Mouse (Mus musculus) cerebellum, adult 9-11 months (tissue): ENCODE results near the gene B3gnt7.
A peak's percentile ranks its signal among the peaks of the same experiment; 100 is the strongest.
"Not testable (repeated sequence)": the region's sequence is repeated elsewhere in the genome, so short reads cannot be mapped to it uniquely, and the experiment has no call there.

Experiments
- DNase-seq: peaks from one replicate; pipeline ENCODE4 v3.0.0; 2022

The B3gnt7 gene

DNA sequence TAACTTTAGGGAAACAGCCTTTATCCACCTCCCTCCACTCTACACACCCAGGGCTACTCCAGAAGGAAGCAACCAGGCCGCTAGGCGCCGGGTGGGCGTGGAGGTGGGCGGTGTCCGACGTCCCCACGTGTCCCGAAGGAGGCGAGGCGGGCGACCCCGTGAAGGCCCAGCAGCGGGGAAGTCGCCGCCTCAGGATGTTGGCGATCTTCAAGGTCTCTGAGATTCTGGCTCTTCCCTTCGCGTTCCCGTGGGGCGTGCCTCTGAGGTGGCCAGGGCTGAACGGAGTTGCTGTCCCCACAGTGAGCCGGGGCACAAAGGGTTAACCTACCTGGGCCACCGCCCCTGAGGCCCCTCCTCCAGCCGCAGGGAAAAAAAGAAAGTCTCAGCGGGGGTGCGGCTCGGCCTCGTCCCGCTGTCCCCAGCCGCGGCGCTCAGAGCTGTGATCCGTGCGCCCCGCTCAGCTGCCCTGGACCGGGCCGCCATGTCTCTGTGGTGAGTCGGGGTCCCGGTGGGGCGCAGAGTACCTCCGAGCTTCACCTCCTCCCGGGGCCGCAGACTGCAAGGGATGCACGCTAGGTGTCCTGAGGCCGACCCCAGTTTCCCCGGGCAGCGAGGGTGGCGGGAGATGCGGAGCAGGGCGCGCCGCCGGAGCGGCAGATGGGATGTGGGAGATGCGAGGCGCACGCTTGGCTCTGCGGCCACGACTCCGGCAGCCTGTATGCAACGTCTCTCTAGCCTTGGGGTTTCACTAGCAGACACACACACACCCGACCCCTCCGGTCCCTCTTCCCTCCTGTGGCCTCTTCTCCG is 636 bp downstream of the B3gnt7 start:
- peak; percentile 5 for DNase-seq

DNA sequence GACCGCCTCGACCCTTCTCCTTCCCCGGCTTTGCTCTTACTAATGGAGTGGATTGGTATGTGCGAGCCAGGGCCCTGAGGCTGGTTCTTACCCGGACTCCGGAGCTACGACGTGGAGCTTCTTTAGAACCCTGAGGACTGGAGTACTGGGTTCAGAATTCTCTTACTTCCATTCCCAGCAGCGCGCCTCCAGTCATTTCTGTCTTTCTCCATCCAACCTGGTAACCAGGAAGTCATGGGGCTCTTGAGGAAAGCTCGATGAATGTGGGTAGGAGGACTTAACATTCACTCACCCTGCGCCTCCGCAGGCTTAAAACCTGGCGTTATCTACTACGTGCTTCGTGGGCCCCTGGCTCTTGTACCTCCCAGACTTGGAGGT is 1.2 kb downstream of the B3gnt7 start:
- DNase-seq = no peak

DNA sequence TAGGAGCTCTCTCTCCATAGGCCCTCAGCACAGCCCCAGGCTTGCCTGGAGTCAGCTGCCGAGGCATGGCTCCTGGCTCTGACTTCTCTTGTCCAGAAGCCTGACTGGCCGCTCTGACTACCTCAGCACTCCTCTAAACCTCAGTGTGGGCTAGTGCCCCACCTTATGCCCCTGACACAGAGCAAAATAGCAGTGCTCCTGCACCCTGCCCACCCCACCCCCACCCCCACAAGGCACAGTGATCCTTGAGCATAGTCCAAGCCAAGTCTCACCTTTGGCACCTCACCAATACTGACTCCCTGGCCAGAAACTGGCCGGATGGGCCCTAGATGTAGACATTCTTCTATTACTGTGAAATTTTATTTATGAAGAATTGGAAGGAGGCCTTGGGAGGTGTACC is 4.1 kb downstream of the B3gnt7 start:
- no peak for DNase-seq

DNA sequence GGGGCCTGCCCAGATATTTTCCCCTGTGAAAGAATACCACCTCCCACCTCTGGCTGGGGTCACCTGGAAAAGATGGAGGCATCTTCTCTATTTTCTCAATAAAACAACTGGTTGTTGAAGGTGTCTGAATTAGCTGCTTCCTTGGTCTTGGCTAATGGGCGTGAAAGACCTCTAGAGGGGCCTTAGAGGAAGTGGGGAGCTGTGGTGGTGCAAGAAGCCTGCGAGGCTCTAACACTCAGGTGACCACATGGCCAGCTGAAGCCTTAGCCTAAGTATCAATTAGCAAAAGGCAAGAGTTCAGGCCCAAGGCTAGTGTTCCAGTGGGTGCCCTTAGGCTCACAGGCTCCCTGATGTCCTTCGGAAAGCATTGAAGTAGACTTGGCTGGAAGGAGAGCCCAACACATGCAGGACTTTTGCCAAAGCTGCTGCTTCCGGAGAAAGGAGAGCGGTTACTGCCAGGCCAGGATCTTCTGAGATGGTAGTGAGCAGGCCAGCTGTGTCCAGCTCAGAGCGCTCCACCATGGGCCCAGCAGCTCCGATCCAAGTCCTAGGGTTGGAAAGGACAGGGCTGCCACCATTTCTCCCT is 4.6 kb downstream of the B3gnt7 start:
- no peak for DNase-seq

DNA sequence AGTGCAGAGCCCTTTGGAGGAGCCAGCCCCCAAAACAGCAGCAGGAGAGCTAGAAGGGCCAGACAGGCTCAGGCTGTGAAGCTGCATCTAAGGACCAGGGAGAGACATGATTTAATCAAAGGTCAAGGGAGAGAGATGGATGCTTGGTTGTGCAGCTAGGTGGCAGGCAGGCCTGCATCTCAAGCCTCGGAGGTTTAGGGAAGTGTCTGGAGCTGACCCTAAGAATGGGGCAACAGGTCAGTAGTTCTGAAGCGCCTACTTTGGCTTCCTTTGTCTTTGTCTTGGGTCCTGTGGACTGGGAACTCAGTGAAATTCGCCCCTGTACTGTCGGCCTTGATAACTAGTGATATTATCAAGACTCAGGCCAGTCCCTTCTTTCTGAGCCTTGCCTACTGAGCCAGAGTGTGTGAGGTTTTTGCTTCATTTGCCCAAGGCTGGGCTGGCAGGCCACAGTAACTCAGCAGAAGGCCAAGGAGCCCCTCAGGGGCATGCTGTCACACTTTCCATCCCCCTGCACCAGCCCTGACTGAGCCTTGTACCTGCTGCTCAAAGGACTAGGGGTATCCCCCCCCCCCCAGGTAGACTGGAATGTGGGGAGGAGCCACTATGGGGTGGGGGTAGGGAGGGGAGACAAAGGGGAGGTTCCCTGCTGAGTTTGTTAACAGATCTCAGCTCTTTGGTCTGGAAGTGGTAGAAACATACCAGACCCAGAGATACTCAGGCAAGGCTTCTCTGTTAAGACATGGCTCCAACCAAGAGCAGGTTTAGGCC is 5.4 kb downstream of the B3gnt7 start:
- no peak for DNase-seq

DNA sequence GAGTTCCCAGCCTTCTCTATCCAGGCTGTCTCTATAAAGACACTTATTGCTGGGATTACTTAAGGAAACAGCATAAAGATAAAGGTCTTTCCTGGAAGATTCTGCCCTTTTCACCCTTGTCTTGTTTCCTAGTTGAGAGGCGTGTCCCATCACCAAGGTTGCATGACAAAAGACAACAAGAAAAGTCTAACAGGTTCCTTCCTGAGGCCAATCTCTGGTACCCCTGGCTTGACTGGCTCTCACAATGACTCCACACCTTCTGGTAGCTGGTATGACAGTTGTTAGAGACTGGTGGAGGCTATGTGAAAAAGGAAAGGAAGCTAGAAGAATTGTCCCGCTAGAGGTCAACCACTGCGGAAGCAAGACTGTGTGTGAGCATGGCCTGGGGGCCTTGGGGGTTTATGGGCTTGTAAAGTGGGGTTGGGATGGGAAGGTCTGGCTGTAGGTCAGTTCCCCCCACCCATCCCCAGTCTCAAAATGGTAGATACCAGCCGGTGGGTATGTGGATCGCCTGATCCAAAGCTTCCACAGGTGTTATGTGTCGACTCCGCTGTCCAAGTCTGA is 6.7 kb downstream of the B3gnt7 start:
- no peak for DNase-seq

DNA sequence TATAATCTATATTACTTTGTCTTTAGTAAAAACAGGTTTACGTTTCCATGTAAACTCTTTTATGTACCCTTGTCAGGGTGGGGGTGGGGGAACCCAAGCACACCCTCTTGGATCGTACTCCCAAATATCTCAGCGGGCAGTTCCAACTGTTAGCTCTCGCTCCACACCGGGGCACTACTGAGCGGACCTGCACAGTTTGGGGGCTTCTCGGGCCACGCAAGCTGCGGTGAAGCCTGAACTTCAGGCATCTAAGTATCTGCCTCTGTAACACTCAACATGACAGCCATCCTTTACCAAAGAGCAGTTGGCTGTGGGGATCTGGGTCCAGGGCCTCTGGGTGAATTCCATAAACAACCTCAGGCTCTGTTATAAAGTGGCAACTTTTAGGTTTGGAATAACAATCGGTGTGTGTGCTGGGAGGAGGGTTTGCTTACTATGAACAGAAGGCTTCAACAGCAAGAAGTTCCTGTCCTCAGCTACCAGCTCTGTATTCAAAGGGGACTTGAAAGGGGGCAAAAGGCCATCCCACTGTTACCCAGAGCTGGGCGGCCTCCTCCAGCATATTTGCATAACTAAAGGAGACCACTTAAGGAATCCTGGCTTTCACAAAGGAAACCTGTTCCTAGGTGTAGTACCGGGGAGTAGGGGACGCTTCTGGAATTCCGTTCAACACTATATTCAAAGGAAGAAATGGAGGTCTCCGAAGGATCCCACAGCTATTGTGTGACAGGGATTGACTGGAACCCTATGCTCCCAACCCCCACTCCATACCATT is 8.1 kb downstream of the B3gnt7 start:
- no peak for DNase-seq

DNA sequence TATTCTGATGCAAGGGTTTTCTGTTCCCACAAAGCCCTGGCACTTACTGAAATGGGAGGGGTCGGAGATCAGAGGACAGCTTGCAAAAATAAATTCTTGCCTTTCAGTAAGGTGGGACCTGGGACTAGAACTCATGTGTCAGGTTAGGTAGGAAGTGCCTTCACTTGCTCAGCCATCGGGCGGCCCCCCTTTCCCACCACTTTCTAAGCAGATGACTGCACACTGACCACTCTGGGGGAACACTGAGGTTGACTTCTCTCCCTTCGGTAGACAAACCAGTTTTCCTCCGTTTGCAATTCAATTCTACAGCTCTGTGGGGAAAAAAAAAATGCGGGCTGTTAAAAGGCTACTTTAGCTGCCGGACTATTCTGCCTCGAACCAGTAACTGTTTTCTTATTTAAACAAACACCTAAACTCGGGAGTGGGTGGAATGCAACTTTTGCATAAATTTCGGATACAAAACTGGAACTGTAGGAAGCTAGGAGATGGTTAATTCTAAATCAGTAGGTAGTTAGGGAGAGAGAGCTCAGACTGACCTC is 8.9 kb downstream of the B3gnt7 start:
- DNase-seq = no peak

DNA sequence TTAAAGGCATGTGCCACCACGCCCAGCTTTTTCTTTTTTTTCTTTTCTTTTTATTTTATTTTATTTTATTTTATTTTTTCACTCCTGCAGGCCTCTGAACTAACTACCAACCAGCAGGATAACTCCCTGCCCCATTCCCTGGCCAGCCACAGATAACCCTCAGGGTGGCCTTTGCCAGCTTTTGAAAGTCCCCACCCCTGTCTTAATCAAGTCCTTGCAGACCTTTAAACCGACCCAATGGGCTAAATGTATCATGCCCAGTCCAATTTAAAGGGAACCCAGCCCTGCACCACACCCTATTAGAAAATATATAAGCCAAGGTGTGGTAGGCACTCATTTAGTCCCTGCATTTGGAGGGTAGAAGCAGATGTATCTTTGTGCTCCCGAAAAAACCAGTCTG is 9.6 kb downstream of the B3gnt7 start:
- DNase-seq = no peak

DNA sequence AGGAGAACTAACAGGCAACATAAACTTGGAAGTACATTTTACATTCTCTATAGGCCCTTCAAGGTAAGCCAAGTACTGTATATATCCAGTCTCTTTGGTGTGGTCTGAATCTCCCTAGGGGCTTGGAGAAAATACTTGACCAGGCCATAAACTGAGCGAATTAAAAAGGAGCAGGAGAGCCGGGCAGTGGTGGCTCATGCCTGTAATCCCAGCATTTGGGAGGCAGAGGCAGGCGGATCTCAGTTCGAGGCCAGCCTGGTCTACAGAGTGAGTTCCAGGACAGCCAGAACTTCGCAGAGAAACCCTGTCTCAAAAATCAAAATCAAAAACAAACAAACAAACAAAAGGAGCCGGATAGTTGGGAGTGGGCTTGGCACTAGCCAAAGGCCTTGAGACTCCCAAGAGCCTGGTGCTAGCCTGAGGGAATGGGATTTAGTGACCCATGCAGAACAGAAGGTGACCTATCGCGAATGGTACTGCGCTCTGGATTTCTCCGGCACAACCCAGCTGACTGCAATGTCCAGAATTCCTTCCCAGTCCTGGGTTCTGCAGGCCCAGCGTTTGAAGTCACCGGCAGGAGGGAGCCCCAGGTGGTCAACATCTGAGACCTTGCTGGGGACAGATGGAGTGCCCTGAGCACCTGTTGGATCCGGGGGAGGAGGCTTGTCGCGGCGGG is 10.6 kb downstream of the B3gnt7 start:
- no peak for DNase-seq

DNA sequence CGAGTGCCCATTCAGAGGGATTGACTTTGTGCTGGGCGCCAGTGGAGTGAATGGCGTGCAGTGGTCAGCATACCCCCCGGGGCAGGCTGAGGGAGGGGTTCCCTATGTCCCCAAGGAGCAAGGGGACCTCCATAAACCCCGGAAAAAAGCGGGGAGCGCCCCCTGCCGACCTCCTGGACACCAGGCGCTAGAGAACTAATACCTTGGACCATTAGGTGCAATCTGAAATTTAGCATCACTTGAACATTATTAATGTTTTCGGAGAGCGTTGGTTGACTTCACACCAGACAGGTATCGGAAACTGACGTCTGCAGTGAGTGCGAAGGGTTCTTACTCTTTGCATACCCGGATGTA is 11.1 kb downstream of the B3gnt7 start:
- no peak for DNase-seq

DNA sequence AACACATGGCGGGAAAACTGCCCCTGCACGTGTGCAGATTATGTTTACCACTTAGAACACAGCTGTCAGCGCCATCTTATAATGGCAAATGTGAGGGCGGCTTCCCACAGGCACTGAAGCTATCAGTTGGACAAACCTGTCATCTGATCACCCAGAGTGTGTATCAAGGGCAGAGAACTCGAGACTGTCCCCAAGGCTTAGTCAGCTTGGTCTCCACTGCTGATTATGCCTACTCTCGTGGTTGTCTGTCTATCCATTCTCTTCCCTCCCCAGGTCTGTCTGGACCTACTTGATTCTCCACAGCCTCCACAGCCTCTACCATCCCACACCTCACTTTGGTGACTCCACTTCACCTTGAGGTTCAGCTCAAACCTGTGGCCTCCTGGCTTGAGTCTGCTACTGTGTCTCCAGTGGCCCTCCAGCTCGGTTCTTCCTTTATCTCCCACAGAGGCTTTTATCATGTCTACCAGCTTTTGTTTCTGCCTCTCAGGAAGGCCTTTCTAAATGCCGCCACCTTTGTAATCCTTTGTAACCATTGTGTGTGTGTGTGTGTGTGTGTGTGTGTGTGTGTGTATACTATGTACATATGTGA is 18.3 kb downstream of the B3gnt7 start:
- DNase-seq = no peak

DNA sequence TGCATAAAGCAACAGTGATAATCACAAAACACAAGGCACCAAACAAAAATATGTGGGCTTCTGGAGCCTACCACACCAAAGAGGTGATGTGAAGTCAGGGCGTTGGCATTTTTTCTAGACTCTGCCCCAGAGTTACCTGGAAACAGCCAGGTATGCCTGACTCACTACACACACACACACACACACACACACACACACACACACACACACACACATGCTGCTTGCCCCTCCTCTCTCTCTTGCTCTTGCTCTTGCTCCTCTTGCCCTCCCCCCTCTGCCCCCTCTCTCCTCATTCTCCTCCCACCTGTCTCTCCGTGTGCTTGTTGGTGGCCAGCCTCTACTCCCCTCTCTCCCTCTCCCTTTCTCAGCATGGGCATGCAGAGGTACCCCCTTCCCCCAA is 33.7 kb downstream of the B3gnt7 start:
- DNase-seq = no peak

DNA sequence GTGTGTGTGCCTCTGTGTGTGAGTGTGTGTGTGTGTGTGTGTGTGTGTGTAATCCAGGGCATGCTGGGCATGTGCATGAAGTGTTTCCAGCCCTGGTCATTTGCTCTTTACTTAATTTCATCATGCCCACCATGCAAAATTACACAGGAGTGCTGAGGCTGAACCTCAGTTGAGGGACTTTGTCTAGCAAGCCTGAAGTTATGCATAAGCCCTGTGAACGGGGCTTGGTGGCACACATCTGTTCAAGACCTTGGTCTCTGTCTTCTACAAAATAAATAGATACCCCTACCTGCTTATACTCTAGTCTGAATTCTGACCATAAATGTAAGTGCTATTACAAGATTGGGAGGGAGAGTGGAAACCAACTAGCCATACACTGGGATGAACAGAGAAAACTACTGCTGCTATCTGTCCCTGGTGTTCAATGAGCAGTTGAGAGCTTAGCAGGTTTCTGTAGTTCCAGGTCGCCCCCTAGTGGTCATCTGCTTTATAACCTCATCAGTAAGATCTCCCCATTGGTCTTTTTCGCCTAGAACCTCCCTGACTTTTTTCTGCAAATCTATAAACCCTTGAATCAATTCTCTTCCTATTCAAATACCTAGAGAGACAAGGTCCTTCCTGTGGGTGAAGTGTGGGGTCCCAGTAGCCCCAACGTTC is 36.7 kb downstream of the B3gnt7 start:
- peak; percentile 79 for DNase-seq

DNA sequence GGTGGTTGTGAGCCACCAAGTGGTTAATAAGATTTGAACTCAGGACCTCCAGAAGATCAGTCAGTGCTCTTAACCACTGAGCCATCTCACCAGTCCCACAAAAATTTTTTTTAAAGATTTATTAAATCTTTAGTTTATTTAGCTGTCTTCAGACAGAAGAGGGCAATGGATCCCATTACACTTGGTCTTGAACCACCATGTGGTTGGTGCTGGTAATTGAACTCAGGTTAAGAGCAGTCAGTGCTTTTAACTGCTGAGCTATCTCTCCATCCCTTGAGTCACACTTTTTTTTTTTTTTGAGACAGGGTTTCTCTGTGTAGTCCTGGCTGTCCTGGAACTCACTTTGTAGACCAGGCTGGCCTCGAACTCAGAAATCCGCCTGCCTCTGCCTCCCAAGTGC is 38.5 kb downstream of the B3gnt7 start:
- DNase-seq = not testable (repeated sequence)

DNA sequence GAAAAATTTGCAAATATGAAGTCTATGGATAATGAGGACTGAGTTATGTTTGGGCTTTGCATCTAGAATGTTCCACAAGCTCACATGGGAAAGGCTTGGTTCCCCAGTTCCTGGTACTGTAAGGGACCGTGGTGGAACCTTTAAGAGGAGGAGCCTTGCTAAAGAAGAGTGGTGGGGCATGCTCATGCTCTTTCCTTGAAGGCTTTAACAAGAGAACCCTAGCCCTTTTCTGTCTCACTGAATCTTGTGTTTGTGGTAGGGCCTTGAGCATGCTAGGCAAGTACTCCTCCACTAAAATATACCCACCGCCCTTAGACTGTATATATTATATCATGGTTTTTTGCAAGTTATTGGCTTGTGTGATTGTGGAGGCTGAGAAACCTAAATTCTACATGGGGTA is 39.7 kb downstream of the B3gnt7 start:
- no peak for DNase-seq

DNA sequence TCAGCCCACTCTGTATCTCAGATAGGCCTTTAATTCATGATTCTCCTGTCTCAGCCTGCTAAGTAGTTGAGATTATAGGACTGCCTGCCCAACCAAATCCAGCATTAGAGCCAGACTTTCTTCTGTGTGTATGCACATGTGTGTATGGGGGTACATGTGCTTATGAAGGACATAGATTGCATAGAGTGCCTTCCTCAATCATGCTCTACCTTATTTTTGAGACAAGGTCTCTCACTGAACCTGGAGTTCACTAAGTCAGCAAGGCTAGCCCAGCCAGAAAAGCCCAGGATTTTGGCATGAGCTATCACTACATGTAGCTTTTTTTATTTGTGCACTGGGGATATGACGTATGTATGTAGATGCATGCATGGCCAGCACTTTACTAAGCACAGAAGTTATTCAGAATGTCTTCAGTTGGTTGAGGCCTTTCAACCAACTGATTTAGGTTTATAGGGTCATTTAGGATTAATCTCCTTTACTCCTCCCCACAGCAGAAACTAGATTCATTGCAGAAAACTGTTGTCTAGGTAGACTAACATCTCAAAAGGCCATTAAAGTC is 40.5 kb downstream of the B3gnt7 start:
- DNase-seq = no peak

DNA sequence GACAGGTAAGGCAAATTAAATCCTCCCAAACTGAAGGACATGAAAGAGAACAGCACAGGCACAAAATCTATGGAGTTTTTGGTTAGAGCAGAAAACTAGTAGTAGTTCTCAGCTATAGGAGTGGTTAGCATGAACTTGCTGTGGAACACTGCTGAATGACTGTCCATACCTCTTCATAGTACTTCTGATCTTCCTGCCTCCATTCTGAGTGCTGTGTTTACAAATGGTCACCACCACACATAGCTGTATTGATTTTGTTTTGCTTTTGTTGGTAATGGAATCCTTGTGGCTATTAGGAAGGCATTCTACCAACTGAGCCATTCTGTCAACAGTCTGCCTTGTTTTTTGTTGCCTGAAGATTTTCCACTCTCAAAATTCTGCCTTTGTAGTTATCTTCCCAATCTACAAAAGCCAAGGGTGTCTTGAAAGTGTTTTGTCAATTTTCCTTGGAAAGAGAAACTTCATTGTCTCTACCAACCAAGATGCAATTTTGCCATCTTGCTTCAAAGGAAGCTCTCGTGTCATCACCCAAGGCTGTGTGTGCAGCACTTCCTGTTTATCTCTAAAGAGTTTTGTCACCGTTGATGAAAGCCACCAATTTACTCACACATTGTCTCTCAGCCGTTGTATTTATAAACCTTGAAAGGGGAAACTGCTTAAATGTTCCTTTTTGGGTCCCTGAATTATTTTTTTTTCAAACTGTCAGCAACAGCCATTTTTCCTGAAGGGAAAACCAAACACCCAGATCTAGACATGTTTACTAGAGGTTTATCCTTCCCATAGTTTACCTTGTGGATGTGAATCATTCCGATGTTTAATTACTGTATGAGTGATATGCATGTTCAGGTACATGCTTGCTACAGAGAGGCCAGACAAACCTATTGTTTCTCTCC is 41.6 kb downstream of the B3gnt7 start:
- DNase-seq = no peak

DNA sequence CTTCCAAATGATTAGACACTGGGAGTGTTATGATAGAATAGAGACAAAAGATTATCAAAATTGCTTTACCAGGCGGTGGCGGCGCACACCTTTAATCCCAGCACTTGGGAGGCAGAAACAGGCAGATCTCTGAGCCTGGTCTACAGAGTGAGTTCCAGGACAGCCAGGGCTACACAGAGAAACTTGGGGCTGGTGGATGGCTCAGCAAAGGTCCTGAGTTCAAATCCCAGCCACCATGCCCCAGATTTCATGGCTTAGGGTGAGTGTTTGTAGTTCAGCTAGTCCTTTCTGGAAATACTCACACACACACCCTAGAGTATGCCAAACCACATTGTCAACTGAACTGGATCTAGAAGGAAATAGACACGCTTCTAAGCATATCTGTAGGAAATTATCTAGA is 42.4 kb downstream of the B3gnt7 start:
- DNase-seq = no peak

DNA sequence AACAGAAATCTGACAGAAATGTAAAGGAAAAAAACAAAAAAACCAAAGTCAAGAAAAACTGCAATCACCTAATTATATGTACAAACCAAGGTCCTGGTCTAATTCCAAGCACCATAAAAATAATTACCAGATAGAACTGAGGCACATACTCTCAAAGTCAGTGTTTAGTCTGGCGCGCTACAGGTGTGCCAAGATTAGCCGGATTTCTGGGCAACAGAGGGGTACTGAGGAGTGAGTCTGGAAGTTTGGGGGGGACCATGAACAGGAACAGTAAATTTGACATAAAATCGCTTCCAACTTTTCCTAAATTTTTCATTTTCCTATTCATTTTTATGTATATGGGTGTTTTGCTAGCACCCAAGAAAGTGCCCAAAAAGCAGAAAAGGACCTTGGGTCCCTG is 43.3 kb downstream of the B3gnt7 start:
- DNase-seq = no peak
